Mouse (Mus musculus): ENCODE results near the gene Alg12. TPM values are rescaled to one million over a fixed set of nuclear protein-coding genes. Genes with fewer than 3 reads are reported as not detected.

Gene Alg12
- 1.6 and 6.8 TPM in 2 replicates for polyA plus RNA-seq (2012; ENCODE audit: insufficient read depth, low replicate concordance)

- H3K4me3 ChIP-seq (replicated peaks) = peak within 1 kb of the TSS; percentile 93
- H3K4me1 ChIP-seq = peaks cover 75% of the 10 kb centered on the region
- H3K9me3 ChIP-seq = no peaks in the 10 kb centered on the region
- H3K36me3 ChIP-seq (replicated peaks; ENCODE audit: low read length) = peaks cover 65% of the 10 kb centered on the region
- TF ChIP-seq GATA1 (IDR thresholded peaks at IDR 0.05; ENCODE audit: borderline replicate concordance, low read length) = no peak
- TF ChIP-seq FLI1 (IDR thresholded peaks at IDR 0.05; ENCODE audit: low read length) = peak; percentile 12; the same call in 1 of the 2 replicates
- H3K27me3 ChIP-seq (replicated peaks) = no peaks in the 10 kb centered on the region
Measured at GRCm38 (mm10) chr15:88819026-88819905, at the start of gene Alg12, which contains the start of gene Creld2. Gene Alg12 (minus strand): TSS chr15:88819318. Gene Creld2 (plus strand): TSS chr15:88819646.

GRCm38 (mm10) chr15:88868024-88868742, 49.1 kb upstream of the Alg12 start:
- peaks cover 25% of the 10 kb centered on the region for H3K27me3 ChIP-seq (replicated peaks)
- no peak overlapping the region for H3K4me3 ChIP-seq (replicated peaks)
- TF ChIP-seq FLI1 (IDR thresholded peaks at IDR 0.05; ENCODE audit: low read length) = no peak
- no peak for TF ChIP-seq GATA1 (IDR thresholded peaks at IDR 0.05; ENCODE audit: borderline replicate concordance, low read length)
- H3K4me1 ChIP-seq = peaks cover 50% of the 10 kb centered on the region
- H3K9me3 ChIP-seq = no peaks in the 10 kb centered on the region; the same call in 1 of the 2 replicates
- H3K36me3 ChIP-seq (replicated peaks; ENCODE audit: low read length) = peaks cover 31% of the 10 kb centered on the region

GRCm38 (mm10) chr15:88867368-88868023, 48.4 kb upstream of the Alg12 start:
- H3K4me1 ChIP-seq = peaks cover 57% of the 10 kb centered on the region
- peaks cover 21% of the 10 kb centered on the region for H3K27me3 ChIP-seq (replicated peaks)
- peak overlapping the region; percentile 43 for H3K4me3 ChIP-seq (replicated peaks)
- peaks cover 31% of the 10 kb centered on the region for H3K36me3 ChIP-seq (replicated peaks; ENCODE audit: low read length)
- TF ChIP-seq FLI1 (IDR thresholded peaks at IDR 0.05; ENCODE audit: low read length) = no peak
- TF ChIP-seq GATA1 (IDR thresholded peaks at IDR 0.05; ENCODE audit: borderline replicate concordance, low read length) = no peak
- no peaks in the 10 kb centered on the region; the same call in 1 of the 2 replicates for H3K9me3 ChIP-seq

GRCm38 (mm10) chr15:88866934-88867356, 47.8 kb upstream of the Alg12 start:
- H3K36me3 ChIP-seq (replicated peaks; ENCODE audit: low read length) = peaks cover 31% of the 10 kb centered on the region
- TF ChIP-seq FLI1 (IDR thresholded peaks at IDR 0.05; ENCODE audit: low read length) (no peak), GATA1 (IDR thresholded peaks at IDR 0.05; ENCODE audit: borderline replicate concordance, low read length) (no peak)
- H3K27me3 ChIP-seq (replicated peaks) = peaks cover 19% of the 10 kb centered on the region
- H3K9me3 ChIP-seq = no peaks in the 10 kb centered on the region; the same call in 1 of the 2 replicates
- peak overlapping the region; percentile 50 for H3K4me3 ChIP-seq (replicated peaks)
- peaks cover 59% of the 10 kb centered on the region for H3K4me1 ChIP-seq

- TF ChIP-seq FLI1 (IDR thresholded peaks at IDR 0.05; ENCODE audit: low read length) (no peak), GATA1 (IDR thresholded peaks at IDR 0.05; ENCODE audit: borderline replicate concordance, low read length) (no peak)
- Histone ChIP-seq H3K4me3 (replicated peaks) (no peak overlapping the region), H3K36me3 (replicated peaks; ENCODE audit: low read length) (peaks cover 31% of the 10 kb centered on the region), H3K9me3 (no peaks in the 10 kb centered on the region; the same call in 1 of the 2 replicates), H3K4me1 (peaks cover 66% of the 10 kb centered on the region), H3K27me3 (replicated peaks) (peaks cover 14% of the 10 kb centered on the region)
Measured at GRCm38 (mm10) chr15:88865888-88866695, 47.0 kb upstream of the Alg12 start.

GRCm38 (mm10) chr15:88865061-88865460, 45.9 kb upstream of the Alg12 start:
- H3K4me3 ChIP-seq (replicated peaks) = peak overlapping the region; percentile 98
- peaks cover 70% of the 10 kb centered on the region for H3K4me1 ChIP-seq
- peaks cover 9% of the 10 kb centered on the region for H3K27me3 ChIP-seq (replicated peaks)
- TF ChIP-seq FLI1 (IDR thresholded peaks at IDR 0.05; ENCODE audit: low read length) = no peak
- TF ChIP-seq GATA1 (IDR thresholded peaks at IDR 0.05; ENCODE audit: borderline replicate concordance, low read length) = no peak
- H3K9me3 ChIP-seq = no peaks in the 10 kb centered on the region; the same call in 1 of the 2 replicates
- H3K36me3 ChIP-seq (replicated peaks; ENCODE audit: low read length) = peaks cover 31% of the 10 kb centered on the region

- H3K9me3 ChIP-seq = no peaks in the 10 kb centered on the region; the same call in 1 of the 2 replicates
- peak overlapping the region; percentile 98 for H3K4me3 ChIP-seq (replicated peaks)
- TF ChIP-seq FLI1 (IDR thresholded peaks at IDR 0.05; ENCODE audit: low read length) (no peak), GATA1 (IDR thresholded peaks at IDR 0.05; ENCODE audit: borderline replicate concordance, low read length) (no peak)
- peaks cover 70% of the 10 kb centered on the region for H3K4me1 ChIP-seq
- H3K27me3 ChIP-seq (replicated peaks) = peaks cover 11% of the 10 kb centered on the region
- peaks cover 31% of the 10 kb centered on the region for H3K36me3 ChIP-seq (replicated peaks; ENCODE audit: low read length)
Measured at GRCm38 (mm10) chr15:88864270-88865030, 45.3 kb upstream of the Alg12 start.

- Histone ChIP-seq H3K4me1 (peaks cover 74% of the 10 kb centered on the region), H3K36me3 (replicated peaks; ENCODE audit: low read length) (peaks cover 31% of the 10 kb centered on the region), H3K4me3 (replicated peaks) (peak overlapping the region; percentile 98), H3K9me3 (no peaks in the 10 kb centered on the region; the same call in 1 of the 2 replicates), H3K27me3 (replicated peaks) (peaks cover 16% of the 10 kb centered on the region)
- TF ChIP-seq GATA1 (IDR thresholded peaks at IDR 0.05; ENCODE audit: borderline replicate concordance, low read length) (no peak), FLI1 (IDR thresholded peaks at IDR 0.05; ENCODE audit: low read length) (no peak)
Measured at GRCm38 (mm10) chr15:88863695-88864231, 44.6 kb upstream of the Alg12 start.
